Mouse (Mus musculus) cerebellum, adult 2 months (tissue): ENCODE measurements around the gene Med10.

Experiments
- CTCF ChIP-seq: fragments of 200-500 bp; IDR thresholded peaks from 2 replicates; pipeline ENCODE4 v1.5.1; 2011; ENCODE audit warnings: low read depth, mild to moderate bottlenecking, control low read depth, low read length, moderate library complexity, borderline replicate concordance; ENCODE audit not compliant: insufficient read depth
- POLR2A ChIP-seq: fragments of 200-500 bp; IDR thresholded peaks from 2 replicates; pipeline ENCODE4 v1.6.1; 2011; ENCODE audit warnings: low read length, control low read depth, borderline replicate concordance; ENCODE audit not compliant: insufficient read depth

GRCm38 (mm10) chr13:69770538-69771456 is 31.4 kb upstream of the Med10 start:
- no peak for TF ChIP-seq CTCF
- TF ChIP-seq POLR2A, result no peak
